Mouse (Mus musculus) CH12.LX (cell line): ENCODE results near the gene Ston1. TPM values are rescaled to one million over a fixed set of nuclear protein-coding genes. Genes with fewer than 3 reads are reported as not detected.

Experiments
- DNase-seq: peaks from one replicate; pipeline ENCODE4 v3.0.0-alpha.2; 2013; ENCODE audit errors: extremely low read depth
- H3K27ac ChIP-seq: 2 replicates; pipeline ENCODE4 v1.5.1; 2012; ENCODE audit warnings: low read depth, mild to moderate bottlenecking, control low read depth, moderate library complexity; ENCODE audit not compliant: insufficient read depth
- H3K27me3 ChIP-seq: replicated peaks from 2 replicates; pipeline ENCODE3; 2012; ENCODE audit warnings: inconsistent platforms
- H3K36me3 ChIP-seq, 2 experiments: replicated peaks in 1 of 2; 2 replicates each; pipeline versions ENCODE3 to v1.6.1; 2012; ENCODE audit warnings: inconsistent platforms in 1 of 2, low read length in 1 of 2, mild to moderate bottlenecking in 1 of 2, mixed read lengths in 1 of 2, moderate library complexity in 1 of 2; ENCODE audit not compliant: control insufficient read depth in 1 of 2, insufficient read depth in 1 of 2
- H3K4me1 ChIP-seq, 2 experiments: 2 replicates each; pipeline ENCODE4 v1.6.1; 2012; ENCODE audit warnings: inconsistent platforms in 1 of 2, moderate library complexity in 1 of 2; ENCODE audit not compliant: insufficient read depth in 2 of 2, control insufficient read depth in 1 of 2
- H3K4me2 ChIP-seq: 2 replicates; pipeline ENCODE4 v1.6.1; 2012; ENCODE audit warnings: low read depth, mild to moderate bottlenecking, control low read depth; ENCODE audit not compliant: poor library complexity, insufficient read depth, severe bottlenecking
- H3K4me3 ChIP-seq, 3 experiments: fragments of 150-350 bp in 1 of 3; sonication (generic) in 1 of 3; replicated peaks in 1 of 3; 2 replicates each; pipeline versions ENCODE3 to v1.5.1; 2011 to 2012; ENCODE audit warnings: low read depth in 2 of 3, low read length in 2 of 3, mild to moderate bottlenecking in 2 of 3, moderate library complexity in 2 of 3, control low read depth in 1 of 3, improper control_type of control experiment in 1 of 3, inconsistent platforms in 1 of 3, mixed read lengths in 1 of 3; ENCODE audit not compliant: poor library complexity in 1 of 3
- H3K79me2 ChIP-seq: replicated peaks from 2 replicates; pipeline ENCODE4 v1.6.1; 2012; ENCODE audit warnings: mild to moderate bottlenecking, moderate library complexity; ENCODE audit not compliant: control insufficient read depth, poor library complexity, insufficient read depth, severe bottlenecking; ENCODE audit errors: extremely low read depth
- H3K9ac ChIP-seq: 2 replicates; pipeline ENCODE4 v1.6.1; 2012; ENCODE audit warnings: low read depth, mild to moderate bottlenecking, control low read depth, moderate library complexity; ENCODE audit not compliant: insufficient read depth
- H3K9me3 ChIP-seq: replicated peaks from 2 replicates; pipeline ENCODE3; 2012; ENCODE audit warnings: low read length, inconsistent platforms, mixed read lengths
- BHLHE40 ChIP-seq: IDR thresholded peaks from 2 replicates; pipeline ENCODE4 v1.6.1; 2011; ENCODE audit warnings: mild to moderate bottlenecking, low read depth, low read length, improper control_type of control experiment
- CHD2 ChIP-seq: IDR thresholded peaks from 2 replicates; pipeline ENCODE4 v1.6.1; 2011; ENCODE audit warnings: low read length, improper control_type of control experiment
- CTCF ChIP-seq, 2 experiments: IDR thresholded peaks in 1 of 2; conservative IDR thresholded peaks in 1 of 2; 2 replicates each; pipeline ENCODE4 v1.5.1; 2011 to 2012; ENCODE audit warnings: low read depth in 2 of 2, low read length in 2 of 2, improper control_type of control experiment in 1 of 2, inconsistent platforms in 1 of 2, mild to moderate bottlenecking in 1 of 2, moderate library complexity in 1 of 2
- E2F4 ChIP-seq: IDR thresholded peaks from 2 replicates; pipeline ENCODE4 v1.6.1; 2011; ENCODE audit warnings: low read depth, low read length, improper control_type of control experiment; ENCODE audit not compliant: insufficient replicate concordance
- ELF1 ChIP-seq: IDR thresholded peaks from 2 replicates; pipeline ENCODE4 v1.6.1; 2014; ENCODE audit warnings: low read depth, mild to moderate bottlenecking, inconsistent platforms, low read length, improper control_type of control experiment
- ETS1 ChIP-seq: conservative IDR thresholded peaks from 2 replicates; pipeline ENCODE4 v1.6.1; 2012; ENCODE audit warnings: low read depth, mild to moderate bottlenecking, inconsistent platforms, low read length, improper control_type of control experiment, moderate library complexity
- IRF4 ChIP-seq: IDR thresholded peaks from 2 replicates; pipeline ENCODE4 v1.6.1; 2014; ENCODE audit warnings: low read depth, mild to moderate bottlenecking, inconsistent platforms, low read length, improper control_type of control experiment
- KAT2A ChIP-seq: IDR thresholded peaks from 2 replicates; pipeline ENCODE4 v1.6.1; 2012; ENCODE audit warnings: low read length, improper control_type of control experiment, inconsistent platforms; ENCODE audit not compliant: insufficient replicate concordance
- MXI1 ChIP-seq: IDR thresholded peaks from 2 replicates; pipeline ENCODE4 v1.6.1; 2011; ENCODE audit warnings: mild to moderate bottlenecking, low read depth, low read length, improper control_type of control experiment
- MYC ChIP-seq: IDR thresholded peaks from 2 replicates; pipeline ENCODE4 v1.6.1; 2011; ENCODE audit warnings: low read depth, mild to moderate bottlenecking, improper control_type of control experiment, low read length
- NELFE ChIP-seq: IDR thresholded peaks from 2 replicates; pipeline ENCODE4 v1.6.1; 2011; ENCODE audit warnings: low read depth, low read length, improper control_type of control experiment
- POLR2A ChIP-seq: IDR thresholded peaks from 2 replicates; pipeline ENCODE4 v1.6.1; 2011; ENCODE audit warnings: low read depth, mild to moderate bottlenecking, improper control_type of control experiment, low read length
- RAD21 ChIP-seq: IDR thresholded peaks from 2 replicates; pipeline ENCODE4 v1.6.1; 2011; ENCODE audit warnings: low read depth, mild to moderate bottlenecking, low read length, improper control_type of control experiment, moderate library complexity
- SIN3A ChIP-seq: IDR thresholded peaks from 2 replicates; pipeline ENCODE4 v1.6.1; 2012; ENCODE audit warnings: low read length, improper control_type of control experiment, inconsistent platforms
- SMC3 ChIP-seq: IDR thresholded peaks from 2 replicates; pipeline ENCODE4 v1.6.1; 2011; ENCODE audit warnings: low read depth, low read length, improper control_type of control experiment
- TBP ChIP-seq: conservative IDR thresholded peaks from 2 replicates; pipeline ENCODE4 v1.6.1; 2011; ENCODE audit warnings: low read depth, low read length, improper control_type of control experiment
- TCF12 ChIP-seq: IDR thresholded peaks from 2 replicates; pipeline ENCODE4 v1.6.1; 2014; ENCODE audit warnings: low read depth, mild to moderate bottlenecking, inconsistent platforms, low read length, improper control_type of control experiment
- USF1 ChIP-seq: IDR thresholded peaks from 2 replicates; pipeline ENCODE4 v1.6.1; 2014; ENCODE audit warnings: low read depth, mild to moderate bottlenecking, inconsistent platforms, low read length, improper control_type of control experiment
- USF2 ChIP-seq: conservative IDR thresholded peaks from 2 replicates; pipeline ENCODE4 v1.6.1; 2011; ENCODE audit warnings: low read depth, low read length, improper control_type of control experiment
- ZKSCAN1 ChIP-seq: IDR thresholded peaks from 2 replicates; pipeline ENCODE4 v1.6.1; 2012; ENCODE audit warnings: low read depth, inconsistent platforms, low read length, improper control_type of control experiment, borderline replicate concordance
- ZNF384 ChIP-seq: IDR thresholded peaks from 2 replicates; pipeline ENCODE4 v1.6.1; 2012; ENCODE audit warnings: low read depth, low read length, improper control_type of control experiment, inconsistent platforms
- dilution Hi-C: fragments of 300-500 bp; cut with MboI; formaldehyde crosslinking; loops from 2 replicates; pipeline ENCODE4 v1.14.3; 2020; ENCODE audit warnings: low sequenced_read_pairs; ENCODE audit not compliant: extremely low pct_unique_long_range_greater_than_20kb, extremely low pct_ligation_motif_present
- in situ Hi-C: fragments of 300-500 bp; cut with MboI; formaldehyde crosslinking; loops from 3 replicates; pipeline ENCODE4 v1.14.3; 2019; ENCODE audit warnings: low sequenced_read_pairs, low pct_ligation_motif_present, low pct_unique_long_range_greater_than_20kb, mixed read lengths
- polyA plus RNA-seq: library from polyadenylated mRNA; unstranded; fragments of >175 nt; gene quantifications from 2 replicates; pipeline ENCODE4 v1.2.1, GENCODE M21; 2012; ENCODE audit warnings: low read depth; ENCODE audit not compliant: insufficient read length
- total RNA-seq, 2 experiments: library from RNA; depleted of rRNA; stranded (reverse); fragments of 300-350 nt in 1 of 2; fragments of >200 nt in 1 of 2; gene quantifications; 2 replicates each; pipeline ENCODE4 v1.2.3; 2012 to 2014

Ston1 gene
- total and polyA plus RNA-seq, 3 experiments = 0.98 to 6.0 (median 1.1) TPM

DNA sequence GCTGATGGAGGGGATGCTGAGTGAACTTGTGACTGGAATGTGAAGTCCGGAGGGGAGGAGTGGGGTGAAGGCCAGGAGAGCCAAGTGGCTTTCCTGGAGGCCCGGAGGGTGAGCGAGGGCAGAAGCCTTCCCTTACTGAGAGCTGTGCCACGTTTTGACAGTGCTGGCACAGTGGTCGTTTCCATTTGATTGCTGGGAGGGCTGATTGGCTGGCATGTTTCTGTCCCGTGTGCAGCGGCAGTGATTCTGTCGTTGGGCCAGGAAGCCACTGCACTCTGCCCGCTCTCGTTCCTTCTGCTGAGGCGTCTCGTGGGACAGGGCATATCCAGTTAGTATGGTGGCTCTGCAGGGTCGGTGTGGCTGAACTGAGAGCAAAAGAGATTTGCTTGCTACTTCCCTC is 41.3 kb upstream of the Ston1 start:
- H3K36me3 ChIP-seq = peaks cover 27 to 58% of the 10 kb centered on the region in 2 experiments
- no peak for TF ChIP-seq POLR2A
- no peak for TF ChIP-seq MXI1
- TF ChIP-seq BHLHE40 = no peak
- TF ChIP-seq RAD21 = no peak
- TF ChIP-seq SIN3A = no peak
- no peak for TF ChIP-seq ETS1
- TF ChIP-seq CTCF (conservative IDR thresholded peaks at IDR 0.05 in 1 of 2, IDR thresholded peaks at IDR 0.05 in 1 of 2; ENCODE audit: low read depth in 2 of 2, low read length in 2 of 2) = no peak
- no peak for TF ChIP-seq KAT2A
- no peak for TF ChIP-seq ELF1
- TF ChIP-seq MYC = no peak
- TF ChIP-seq ZNF384 = no peak
- TF ChIP-seq, all 38 proteins: peak for 0
- DNase-seq = peak; percentile 33
- H3K9me3 ChIP-seq = no peaks in the 10 kb centered on the region
- dilution Hi-C loops (no loop called here), in situ Hi-C loops (no loop called here)
- H3K9ac ChIP-seq = no peak overlapping the region
- peak overlapping the region in 1 of 3 experiments; percentile 12 for H3K4me3 ChIP-seq
- peak overlapping the region; percentile 52; the same call in 1 of the 2 replicates for H3K27ac ChIP-seq
- H3K27me3 ChIP-seq = no peaks in the 10 kb centered on the region
- H3K4me1 ChIP-seq = peaks cover 31 to 65% of the 10 kb centered on the region in 2 experiments
- no peaks in the 10 kb centered on the region for H3K79me2 ChIP-seq
- no peak overlapping the region for H3K4me2 ChIP-seq

- dilution Hi-C loops (no loop called here), in situ Hi-C loops (no loop called here)
- peaks cover 28 to 62% of the 10 kb centered on the region in 2 experiments for H3K36me3 ChIP-seq
- H3K27me3 ChIP-seq = no peaks in the 10 kb centered on the region
- no peak overlapping the region for H3K9ac ChIP-seq
- H3K4me3 ChIP-seq = no peak overlapping the region
- no peaks in the 10 kb centered on the region for H3K79me2 ChIP-seq
- H3K4me1 ChIP-seq = peaks cover 30 to 61% of the 10 kb centered on the region in 2 experiments
- peak; percentile 44 for TF ChIP-seq SMC3
- peak; percentile 62 for TF ChIP-seq BHLHE40
- TF ChIP-seq NELFE = no peak
- TF ChIP-seq CTCF (conservative IDR thresholded peaks at IDR 0.05 in 1 of 2, IDR thresholded peaks at IDR 0.05 in 1 of 2; ENCODE audit: low read depth in 2 of 2, low read length in 2 of 2) = peak; percentile 24 to 63; a peak in 3 of 4 replicates
- no peak for TF ChIP-seq KAT2A
- no peak for TF ChIP-seq CHD2
- peak; percentile 48 for TF ChIP-seq USF1
- peak; percentile 31 for TF ChIP-seq USF2
- no peak for TF ChIP-seq E2F4
- peak; percentile 40 for TF ChIP-seq RAD21
- no peak for TF ChIP-seq ZKSCAN1
- TF ChIP-seq SIN3A = no peak
- no peak for TF ChIP-seq TCF12
- 0 out of 2 replicates have a peak, but pooled peaks have one; percentile 23 for TF ChIP-seq ETS1
- peak; percentile 57 for TF ChIP-seq ELF1
- no peak for TF ChIP-seq IRF4
- TF ChIP-seq TBP = no peak
- H3K4me2 ChIP-seq = no peak overlapping the region
- H3K27ac ChIP-seq = no peak overlapping the region
- no peaks in the 10 kb centered on the region for H3K9me3 ChIP-seq
- DNase-seq = peak; percentile 87
Measured at GRCm38 (mm10) chr17:88556688-88557087, 40.8 kb upstream of the Ston1 start.
